Comparison of ENCODE assay signal across 9 mouse cellular contexts in genomic region chr2:180822476-180822875, GRCm38 (mm10). TPM values are rescaled to one million over a fixed set of nuclear protein-coding genes. Genes with fewer than 3 reads are reported as not detected.
DNase-seq lines count a peak whose midpoint lies in the region; ATAC-seq and TF ChIP-seq lines count a peak whose summit lies in the region.
"Had no signal": no experiment of that assay in that cellular context is flagged by ENCODE, and none has a peak within 500 bp of the region (broad histone marks: within the 10 kb centered on the region; RNA-seq: fewer than 3 reads in every experiment).

No protein-coding gene starts in this region.

- WGBS in thymus, adult 2 months: 22% methylated on average over 6 of the region's 6 CpGs
- 28% methylated on average over 6 of the region's 6 CpGs for WGBS in lung, postnatal 0 days

- peak; percentile 9 for DNase-seq in thymus, adult 2 months
- DNase-seq in thymus, adult 18-20 months: no peak
- DNase-seq in cerebellum, adult 11 months: peak; percentile 60
- peak; percentile 42 to 55 for DNase-seq in frontal cortex, postnatal 25 days (ENCODE audit: low spot score in 2 of 2)
- DNase-seq in induced T-regulatory cell, adult 2 months (ENCODE audit: low read depth): peak; percentile 20
- peak; percentile 53 for DNase-seq in lung, postnatal 0 days (ENCODE audit: low spot score)
- DNase-seq in right cerebral cortex, postnatal 14 days: peak; percentile 59
- DNase-seq in spleen, postnatal 10 days (ENCODE audit: low spot score in 2 of 2): no peak

- no peak for TF ChIP-seq POLR2A in thymus, adult 2 months (IDR thresholded peaks at IDR 0.05; ENCODE audit: control insufficient read depth, extremely low read depth, insufficient read depth, low read length, poor library complexity)

- no peak overlapping the region for H3K4me2 ChIP-seq in lung, postnatal 0 days (replicated peaks; ENCODE audit: low read depth, low read length)
- H3K4me2 ChIP-seq: embryonic facial prominence, embryonic 15.5 days had no signal

- H3K27me3 ChIP-seq in thymus, adult 2 months (ENCODE audit: control insufficient read depth, insufficient read depth, low read length): no peaks in the 10 kb centered on the region
- H3K27me3 ChIP-seq in lung, postnatal 0 days (replicated peaks; ENCODE audit: insufficient read depth, low read length): no peaks in the 10 kb centered on the region
- H3K27me3 ChIP-seq: embryonic facial prominence, embryonic 15.5 days had no signal

- no peak overlapping the region for H3K4me3 ChIP-seq in thymus, adult 2 months (ENCODE audit: control insufficient read depth, insufficient read depth, low read length)
- H3K4me3 ChIP-seq in lung, postnatal 0 days (ENCODE audit: low read depth, low read length): no peak overlapping the region
- H3K4me3 ChIP-seq: embryonic facial prominence, embryonic 15.5 days had no signal

- H3K27ac ChIP-seq in thymus, adult 2 months (ENCODE audit: control insufficient read depth, insufficient read depth, low read length): no peak overlapping the region
- no peak overlapping the region for H3K27ac ChIP-seq in lung, postnatal 0 days (ENCODE audit: low read length)
- H3K27ac ChIP-seq: embryonic facial prominence, embryonic 15.5 days had no signal

- TF ChIP-seq CTCF in thymus, adult 2 months (IDR thresholded peaks at IDR 0.05; ENCODE audit: borderline replicate concordance, control insufficient read depth, extremely low read depth, insufficient read depth, low read length, poor library complexity): no peak
- peak; percentile 56 for TF ChIP-seq CTCF in lung, postnatal 0 days (IDR thresholded peaks at IDR 0.05)

- no peak for ATAC-seq in lung, postnatal 0 days

- no peak for TF ChIP-seq EP300 in lung, postnatal 0 days (IDR thresholded peaks at IDR 0.05)

- H3K36me3 ChIP-seq in thymus, adult 2 months (ENCODE audit: control insufficient read depth, insufficient read depth, low read length): no peaks in the 10 kb centered on the region
- no peaks in the 10 kb centered on the region for H3K36me3 ChIP-seq in lung, postnatal 0 days (ENCODE audit: insufficient read depth, low read length)
- H3K36me3 ChIP-seq: embryonic facial prominence, embryonic 15.5 days had no signal

- no peaks in the 10 kb centered on the region for H3K4me1 ChIP-seq in thymus, adult 2 months (replicated peaks; ENCODE audit: control insufficient read depth, insufficient read depth, low read length)
- H3K4me1 ChIP-seq in lung, postnatal 0 days (ENCODE audit: insufficient read depth, low read depth, low read length): no peaks in the 10 kb centered on the region

- no peak overlapping the region for H3K9ac ChIP-seq in lung, postnatal 0 days (replicated peaks; ENCODE audit: low read depth)
- H3K9ac ChIP-seq: embryonic facial prominence, embryonic 15.5 days had no signal

- no peaks in the 10 kb centered on the region for H3K9me3 ChIP-seq in lung, postnatal 0 days (ENCODE audit: low read length)
- H3K9me3 ChIP-seq: embryonic facial prominence, embryonic 15.5 days had no signal

RNA-seq across cellular contexts. Expression of gene Bhlhe23, which starts 45.8 kb away (rescaled TPM):
- polyA plus RNA-seq in thymus, adult 2 months (2012; rRNA removed): 0.16 and 0.46 TPM in 2 replicates
- polyA plus RNA-seq in lung, postnatal 0 days (2015; fragmentation: Nextera tagmentation; extraction: Ambion mirVana): not detected in 2 replicates
- polyA plus RNA-seq: embryonic facial prominence, embryonic 15.5 days had no signal

Comparison
In these comparisons a context has a peak if more than half of its experiments do, and no peak if none do; other contexts are left out.
1. DNase-seq: peak in thymus, adult 2 months (single experiment), cerebellum, adult 11 months (single experiment), frontal cortex, postnatal 25 days (2 of 2), induced T-regulatory cell, adult 2 months (single experiment), lung, postnatal 0 days (single experiment) and right cerebral cortex, postnatal 14 days (single experiment); none in thymus, adult 18-20 months (0 of 2) and spleen, postnatal 10 days (0 of 2).